Mouse (Mus musculus): ENCODE results near the gene B230118H07Rik. TPM values are rescaled to one million over a fixed set of nuclear protein-coding genes. Genes with fewer than 3 reads are reported as not detected.

Gene B230118H07Rik
- total RNA-seq, 2 experiments from 2014 or later = 19.7 to 22.0 TPM

DNA sequence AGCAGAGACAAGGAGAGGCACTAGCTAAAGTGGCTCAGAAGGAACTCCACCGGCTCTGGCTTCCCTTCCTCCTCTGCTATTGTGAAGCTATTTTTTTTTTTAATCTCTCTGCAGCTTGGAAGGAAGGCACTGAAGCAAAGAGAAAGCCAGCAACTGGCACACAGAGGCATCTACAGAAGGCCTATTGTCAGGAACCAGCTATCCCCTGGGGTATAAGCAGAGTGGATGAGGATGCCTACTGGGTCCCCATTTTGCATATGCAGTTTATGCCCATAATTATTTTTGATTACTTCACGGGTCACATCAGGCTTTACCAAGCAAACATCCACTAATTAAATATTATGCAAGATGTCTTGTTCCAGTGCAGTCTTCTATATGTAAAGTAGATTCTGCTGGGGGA is 115.6 kb downstream of the B230118H07Rik start:
- ATAC-seq (ENCODE audit: poor library complexity, severe bottlenecking) = no peak

DNA sequence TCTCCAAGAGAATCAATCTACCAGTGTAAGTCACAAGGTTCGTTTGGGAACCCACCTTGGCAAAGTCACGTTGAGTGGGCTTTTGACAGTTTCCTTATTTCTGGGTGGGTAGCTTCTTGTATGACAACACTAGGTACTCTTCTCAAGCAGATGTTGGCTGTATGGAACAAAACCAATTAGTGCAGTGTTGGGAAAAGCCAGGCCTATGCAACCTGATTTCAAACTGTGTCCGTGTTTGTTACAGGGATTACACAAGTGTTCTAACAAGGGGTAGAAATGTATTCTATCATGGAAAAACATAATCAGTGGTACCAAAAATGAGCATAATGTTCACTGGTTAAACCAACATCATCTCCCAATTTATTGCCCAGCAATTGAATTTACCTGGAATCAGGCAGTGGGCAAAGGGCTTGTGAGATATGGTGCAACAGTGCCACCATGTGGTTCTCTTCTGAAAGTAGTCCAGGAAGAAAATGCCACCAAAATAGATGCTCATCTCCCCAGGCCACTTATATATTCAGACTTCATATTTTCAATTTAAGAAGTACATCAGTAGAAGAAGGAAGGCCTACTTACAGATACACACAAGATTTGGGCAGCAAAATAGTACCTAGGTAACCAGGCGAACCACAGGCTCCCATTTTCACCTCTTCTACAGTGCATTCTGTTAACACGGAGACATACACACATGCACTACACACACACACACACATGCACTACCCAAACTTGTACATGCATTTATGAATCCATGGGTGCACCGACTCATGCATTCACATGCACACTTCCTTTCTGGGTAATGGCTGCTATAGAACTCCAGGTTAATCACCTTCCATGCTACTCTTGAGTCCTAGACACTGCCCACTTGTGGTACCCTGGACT is 123.6 kb downstream of the B230118H07Rik start:
- ATAC-seq (ENCODE audit: poor library complexity, severe bottlenecking) = no peak

GRCm38 (mm10) chr2:101525091-101525490 is 124.2 kb downstream of the B230118H07Rik start:
- no peak for ATAC-seq (ENCODE audit: poor library complexity, severe bottlenecking)

DNA sequence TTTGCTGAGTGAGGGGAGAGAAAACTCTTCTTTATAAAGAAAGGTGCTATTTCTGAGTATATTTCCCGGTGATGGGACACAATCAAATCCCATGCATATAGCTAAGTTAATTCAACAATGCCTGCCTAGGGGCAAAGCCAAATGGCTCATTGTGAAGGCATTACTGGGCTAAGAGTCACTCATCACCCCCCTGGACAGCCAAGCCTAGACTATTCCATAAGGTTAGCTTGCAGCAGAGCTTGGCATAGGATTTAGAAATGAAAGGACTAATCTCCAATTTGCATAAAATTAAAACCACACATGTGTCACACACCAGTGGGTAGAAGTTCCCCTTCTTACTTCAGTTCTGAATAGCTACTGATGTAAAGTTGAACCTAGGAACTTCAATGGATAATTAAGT is 128.8 kb downstream of the B230118H07Rik start:
- no peak for ATAC-seq (ENCODE audit: poor library complexity, severe bottlenecking)

- no peak for ATAC-seq (ENCODE audit: poor library complexity, severe bottlenecking)
Measured at GRCm38 (mm10) chr2:101519928-101520327, 129.4 kb downstream of the B230118H07Rik start.

Other genes starting within 250 kb of the B230118H07Rik start
- gene Rag2, start 24.8 kb downstream of the B230118H07Rik start, total RNA-seq (2015) = 0.48 TPM in 1 of 2 replicates, not detected in the other
- not detected in 2 replicates for gene Rag2, start 24.8 kb downstream of the B230118H07Rik start, total RNA-seq (2017)
- gene Rag1, start within 50 bp of the B230118H07Rik start, total RNA-seq (2015) = 0.05 TPM in 1 of 2 replicates, not detected in the other
- gene Rag1, start within 50 bp of the B230118H07Rik start, total RNA-seq (2017) = 0.04 and 0.77 TPM in 2 replicates
- gene Traf6, start 28.9 kb upstream of the B230118H07Rik start, total RNA-seq (2015) = 27.7 and 30.2 TPM in 2 replicates
- 14.6 and 19.4 TPM in 2 replicates for gene Traf6, start 28.9 kb upstream of the B230118H07Rik start, total RNA-seq (2017)
- 2.0 and 5.2 TPM in 2 replicates for gene Prr5l, start 233.5 kb upstream of the B230118H07Rik start, total RNA-seq (2015)
- gene Prr5l, start 233.5 kb upstream of the B230118H07Rik start, total RNA-seq (2017) = 4.1 TPM in 2 replicates
- 7.9 and 9.0 TPM in 2 replicates for gene Commd9, start 236.7 kb upstream of the B230118H07Rik start, total RNA-seq (2015)
- gene Commd9, start 236.7 kb upstream of the B230118H07Rik start, total RNA-seq (2017) = 49.2 and 68.2 TPM in 2 replicates

Data from megakaryocyte, adult 5-6 weeks (primary cell).